Mouse (Mus musculus): Measurements from ENCODE around the gene Pdzk1. TPM values are rescaled to one million over a fixed set of nuclear protein-coding genes. Genes with fewer than 3 reads are reported as not detected.
A peak's percentile ranks its signal among the peaks of the same experiment; 100 is the strongest.

Gene Pdzk1
- total RNA-seq, 2 experiments from 2014 or later = 0.29 to 0.58 TPM

DNA sequence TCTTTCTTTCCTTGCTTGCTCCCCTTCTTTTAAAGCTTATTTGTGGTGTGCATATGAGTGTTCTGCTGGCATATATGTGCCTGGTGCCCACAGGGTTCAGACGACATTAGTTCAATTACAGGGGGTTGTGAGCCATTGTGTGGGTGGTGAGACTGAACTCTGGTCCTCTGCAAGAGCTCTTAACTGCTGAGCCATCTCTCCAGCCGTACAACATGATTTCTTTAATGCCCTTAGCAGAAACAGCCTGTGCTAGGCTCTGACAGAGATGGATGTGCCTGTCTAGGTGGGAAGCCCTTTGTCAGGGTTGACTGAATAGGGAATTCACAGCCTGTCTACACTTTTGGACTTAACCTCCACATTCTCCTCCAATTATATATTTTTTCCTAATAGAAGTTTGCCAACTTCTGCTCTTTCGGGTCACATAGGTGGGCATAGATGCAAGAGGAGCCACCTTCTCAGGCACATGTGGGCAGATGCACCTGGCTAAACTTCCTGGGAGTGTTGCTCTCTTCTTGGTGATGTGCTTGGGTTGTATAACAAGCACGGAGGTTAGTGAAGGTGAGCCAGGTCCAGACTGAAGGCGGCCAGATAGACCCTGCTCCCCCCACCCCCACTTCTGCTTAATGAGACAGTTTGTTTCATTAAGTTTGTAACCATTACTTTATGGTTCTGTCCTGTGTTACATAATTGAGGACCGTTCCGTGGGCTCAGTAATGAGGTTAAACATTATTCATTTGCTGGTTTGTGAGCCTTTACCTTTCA is 5.7 kb downstream of the Pdzk1 start:
- DNase-seq (ENCODE audit: low spot score in 2 of 2) = no peak

- DNase-seq (ENCODE audit: low spot score in 2 of 2) = no peak
Observed at GRCm38 (mm10) chr3:96836414-96836813, 7.3 kb downstream of the Pdzk1 start.

GRCm38 (mm10) chr3:96838996-96839645 is 10.0 kb downstream of the Pdzk1 start:
- no peak for DNase-seq (ENCODE audit: low spot score in 2 of 2)

DNA sequence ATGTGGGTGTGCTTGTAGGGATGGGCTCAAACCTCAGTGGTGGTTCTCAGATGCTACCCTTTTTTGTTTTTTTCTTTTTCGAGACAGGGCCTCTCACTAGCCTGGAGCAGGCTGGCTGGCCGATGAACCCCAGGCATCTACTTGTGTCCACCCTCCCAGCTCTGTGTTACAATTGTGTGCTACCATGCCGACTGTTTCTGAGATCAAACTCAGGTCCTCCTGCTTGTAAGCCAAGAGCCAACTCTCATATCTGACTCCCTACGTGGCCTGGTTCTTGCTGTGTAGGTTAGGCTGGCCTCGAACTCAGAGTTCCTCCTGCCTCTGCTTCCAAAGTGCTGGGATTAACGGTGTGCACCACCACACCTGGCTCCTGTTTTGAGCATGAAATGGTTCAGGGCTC is 16.1 kb downstream of the Pdzk1 start:
- no peak for DNase-seq (ENCODE audit: low spot score in 2 of 2)

DNA sequence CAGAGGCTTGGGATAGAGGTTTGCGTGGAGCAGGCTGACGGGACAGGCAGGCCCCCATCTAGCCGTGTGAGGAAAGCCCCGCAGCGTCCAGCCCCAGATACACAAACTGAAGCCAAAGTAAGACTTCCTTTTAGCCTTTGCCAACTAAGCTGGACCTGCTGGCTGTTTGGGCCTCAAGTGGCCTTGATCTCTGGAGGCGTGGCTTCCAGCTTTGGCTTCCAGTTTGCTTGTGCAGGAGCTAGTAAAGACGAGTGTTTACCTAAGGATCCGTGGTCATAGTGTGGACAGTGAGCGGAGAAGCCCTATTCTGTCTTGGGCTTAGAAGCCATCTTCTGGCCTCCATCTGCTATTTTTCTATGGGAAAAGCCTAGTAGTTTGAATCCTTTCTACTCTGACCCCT is 16.7 kb downstream of the Pdzk1 start:
- DNase-seq (ENCODE audit: low spot score in 2 of 2) = no peak

DNA sequence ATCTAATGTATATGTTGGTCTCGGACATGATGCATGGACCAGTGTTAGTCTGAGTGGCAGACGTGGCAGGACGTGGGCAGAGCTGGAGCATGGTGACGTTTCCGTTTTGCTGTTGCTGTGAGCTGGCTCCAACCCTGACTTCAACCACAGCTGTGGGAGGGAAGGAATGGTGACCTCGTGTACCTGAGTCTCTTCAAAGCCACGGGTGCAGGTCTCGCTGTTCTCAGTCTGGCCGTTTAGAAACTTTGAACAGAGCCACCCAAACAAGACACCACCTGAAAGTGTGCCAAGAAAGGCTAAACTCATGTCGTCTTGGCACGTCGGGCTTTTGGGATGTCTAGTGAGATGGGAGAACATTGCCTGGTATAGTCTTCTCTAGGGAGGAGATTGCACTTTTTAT is 17.9 kb downstream of the Pdzk1 start:
- DNase-seq (ENCODE audit: low spot score in 2 of 2) = no peak

- no peak for DNase-seq (ENCODE audit: low spot score in 2 of 2)
Observed at GRCm38 (mm10) chr3:96847661-96848060, 18.6 kb downstream of the Pdzk1 start.

- DNase-seq (ENCODE audit: low spot score in 2 of 2) = peak in 1 of 2 experiments; percentile 29
Observed at GRCm38 (mm10) chr3:96848470-96848869, 19.4 kb downstream of the Pdzk1 start.

- no peak for DNase-seq (ENCODE audit: low spot score in 2 of 2)
Observed at GRCm38 (mm10) chr3:96849168-96849727, 20.2 kb downstream of the Pdzk1 start.

DNA sequence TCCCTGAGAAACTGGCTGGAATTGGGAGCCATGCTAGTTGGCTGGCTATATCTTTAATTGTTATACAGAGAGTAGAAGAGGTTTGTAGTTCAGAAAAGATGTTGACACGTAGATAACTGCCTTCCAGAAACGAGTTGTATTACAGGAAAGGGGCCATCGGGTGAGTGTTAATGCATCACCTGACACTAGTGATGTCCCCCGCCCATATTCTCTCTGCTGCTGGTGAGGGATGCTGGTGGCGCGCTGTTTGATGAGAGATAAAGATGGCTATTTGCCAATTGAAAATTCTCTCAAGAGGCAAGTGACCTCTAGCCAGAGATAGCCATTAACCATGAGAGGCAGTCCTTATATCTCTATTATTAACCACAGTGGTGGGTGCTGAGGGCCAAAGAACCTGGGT is 23.5 kb downstream of the Pdzk1 start:
- no peak for DNase-seq (ENCODE audit: low spot score in 2 of 2)

DNA sequence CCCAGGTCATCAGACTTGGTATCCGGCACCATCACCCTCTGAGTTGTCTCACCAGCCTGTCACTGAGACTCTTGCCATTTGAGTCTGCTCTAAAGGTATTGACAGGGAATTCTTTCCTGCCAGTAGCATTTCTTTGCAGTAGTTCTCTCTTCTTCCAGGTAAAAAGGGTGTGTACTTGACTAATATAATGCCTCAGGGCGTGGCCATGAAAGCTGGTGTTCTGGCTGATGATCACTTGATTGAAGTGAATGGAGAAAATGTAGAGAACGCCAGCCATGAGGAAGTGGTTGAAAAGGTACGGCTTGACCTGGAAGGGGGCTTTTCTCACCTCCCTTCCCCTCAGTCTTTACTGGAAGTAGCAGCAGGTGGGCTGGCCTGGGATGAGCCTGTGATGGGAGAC is 25.3 kb downstream of the Pdzk1 start:
- no peak for DNase-seq (ENCODE audit: low spot score in 2 of 2)

GRCm38 (mm10) chr3:96855833-96856232 is 26.7 kb downstream of the Pdzk1 start:
- DNase-seq (ENCODE audit: low spot score in 2 of 2) = no peak

- DNase-seq (ENCODE audit: low spot score in 2 of 2) = no peak
Observed at GRCm38 (mm10) chr3:96860498-96860897, 31.4 kb downstream of the Pdzk1 start.

- no peak for DNase-seq (ENCODE audit: low spot score in 2 of 2)
Observed at GRCm38 (mm10) chr3:96867863-96868262, 38.8 kb downstream of the Pdzk1 start.

DNA sequence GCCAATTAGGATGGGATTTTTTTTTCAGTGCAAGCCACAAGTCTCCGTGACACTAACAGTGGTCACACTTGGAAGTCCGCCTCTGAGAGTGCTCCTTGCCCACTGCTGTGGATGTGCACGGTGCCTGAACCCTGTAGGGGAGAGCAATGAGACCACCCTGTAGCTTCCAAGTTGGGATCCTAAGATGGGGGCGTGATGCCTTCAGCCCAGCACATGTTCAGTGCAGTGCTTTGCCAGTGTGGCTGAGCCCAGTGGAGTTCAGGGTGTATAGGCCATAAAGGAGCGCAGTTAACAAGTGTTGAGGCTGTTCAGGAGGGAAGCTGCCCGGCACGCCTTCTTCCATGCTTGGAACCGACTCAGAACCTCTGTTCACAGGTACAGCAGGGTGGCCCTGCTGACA is 39.5 kb downstream of the Pdzk1 start:
- DNase-seq (ENCODE audit: low spot score in 2 of 2) = no peak

GRCm38 (mm10) chr3:96869091-96869490 is 40.0 kb downstream of the Pdzk1 start:
- DNase-seq (ENCODE audit: low spot score in 2 of 2) = no peak

DNA sequence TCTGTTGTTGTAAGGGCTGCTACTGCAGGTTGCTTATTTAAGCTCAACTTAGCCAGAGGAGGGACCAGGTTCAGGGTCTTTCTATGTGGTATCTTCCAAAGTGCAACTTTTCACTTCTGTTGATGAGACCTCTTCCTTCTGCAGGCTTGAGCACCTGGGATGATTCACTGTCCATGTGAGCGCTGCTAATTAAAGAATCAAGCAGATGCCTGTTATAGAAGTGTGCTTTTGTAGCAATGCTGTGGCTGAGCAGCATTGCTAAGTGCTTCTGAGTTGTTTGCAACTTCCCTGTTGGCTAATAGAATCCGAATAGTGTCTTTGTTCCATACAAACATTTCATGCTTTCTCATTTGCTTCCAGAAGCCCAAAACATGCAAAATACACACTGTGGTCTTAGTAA is 41.2 kb downstream of the Pdzk1 start:
- no peak for DNase-seq (ENCODE audit: low spot score in 2 of 2)

DNA sequence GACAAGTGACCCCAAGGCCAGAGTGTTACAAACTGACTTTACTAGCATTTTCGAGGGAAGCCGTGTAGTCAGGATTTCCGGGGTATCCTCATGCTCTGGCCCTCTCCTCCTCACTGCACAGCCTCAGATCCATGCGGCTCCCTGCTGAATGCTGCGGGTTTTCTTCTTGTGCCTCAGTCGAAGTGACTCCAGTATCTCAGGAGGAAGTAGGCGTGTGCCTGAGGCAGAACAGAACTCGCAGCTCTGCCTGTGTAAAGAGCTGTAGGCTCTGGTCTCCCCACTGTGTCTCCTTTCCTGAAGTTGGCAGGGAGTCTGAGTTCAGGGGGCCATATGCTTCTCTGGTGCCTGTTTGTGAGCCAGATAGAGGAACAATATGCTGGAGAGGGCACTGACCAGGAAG is 42.0 kb downstream of the Pdzk1 start:
- DNase-seq (ENCODE audit: low spot score in 2 of 2) = no peak

DNA sequence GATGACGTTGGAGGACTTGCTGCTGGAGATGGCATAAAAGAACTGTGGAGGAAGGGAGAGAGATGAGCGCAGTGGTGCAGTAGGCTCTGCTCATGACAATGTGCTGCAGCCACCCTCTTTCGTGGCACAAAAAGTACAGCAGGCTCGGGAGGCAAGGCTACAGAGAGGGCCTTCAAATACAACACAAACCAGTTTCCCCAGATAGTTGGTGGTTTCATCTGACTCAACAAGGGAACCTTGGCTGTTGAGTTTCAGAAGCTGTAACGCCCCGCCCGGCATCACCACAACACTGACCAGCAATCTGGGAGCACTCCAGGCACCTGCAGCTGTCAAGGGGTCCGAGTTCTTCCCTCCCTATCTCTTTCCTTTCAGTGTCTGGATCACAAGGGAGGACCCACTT is 43.4 kb downstream of the Pdzk1 start:
- DNase-seq (ENCODE audit: low spot score in 2 of 2) = no peak

GRCm38 (mm10) chr3:96874808-96875571 is 45.9 kb downstream of the Pdzk1 start:
- DNase-seq (ENCODE audit: low spot score in 2 of 2) = no peak

DNA sequence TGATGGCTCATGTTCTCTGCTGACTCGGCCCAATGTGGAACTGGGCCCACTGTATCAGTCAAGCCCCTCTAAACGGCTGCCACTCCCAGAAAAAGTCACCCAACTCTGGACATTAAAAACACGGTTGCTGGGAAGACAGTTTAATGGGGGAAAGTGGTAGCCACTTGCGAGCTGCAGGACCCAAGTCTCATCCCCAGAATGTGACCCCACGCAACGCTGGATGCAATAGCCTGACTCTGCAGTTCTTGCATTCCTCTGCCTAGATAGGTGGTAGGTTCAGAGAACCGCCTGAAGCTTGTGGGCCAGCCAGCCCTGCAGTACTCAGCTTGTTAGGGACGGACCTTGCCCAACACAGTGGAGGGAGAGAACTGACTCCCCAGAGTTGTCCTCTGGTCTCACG is 50.5 kb downstream of the Pdzk1 start:
- DNase-seq (ENCODE audit: low spot score in 2 of 2) = no peak

GRCm38 (mm10) chr3:96880385-96880784 is 51.3 kb downstream of the Pdzk1 start:
- no peak for DNase-seq (ENCODE audit: low spot score in 2 of 2)
